Mouse (Mus musculus): ENCODE measurements around the gene Lgr6.

DNA sequence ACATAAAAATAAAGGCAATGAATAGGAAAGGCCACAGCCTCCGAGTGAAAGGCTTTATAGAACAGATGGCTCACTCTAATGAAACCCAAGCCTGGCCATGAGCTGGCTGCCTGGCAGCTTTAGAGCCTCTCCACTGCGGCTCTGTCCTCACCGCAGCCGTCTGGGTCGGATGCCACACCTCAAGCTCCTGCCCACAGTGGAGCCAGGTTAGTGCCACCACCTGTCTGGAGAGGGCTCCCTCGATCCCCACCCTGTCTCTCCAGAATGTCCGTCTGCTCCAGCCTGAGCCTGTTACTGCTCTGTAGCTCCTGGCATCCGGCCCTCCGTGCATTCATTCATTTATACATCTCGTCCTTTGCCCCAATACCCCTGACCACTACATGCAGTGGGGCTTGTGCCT lies 15.4 kb downstream of the Lgr6 start:
- no peak for TF ChIP-seq POLR2A (IDR thresholded peaks at IDR 0.05; ENCODE audit: borderline replicate concordance, extremely low read depth, insufficient read depth, insufficient read length, poor library complexity, severe bottlenecking)
- TF ChIP-seq CTCF (IDR thresholded peaks at IDR 0.05; ENCODE audit: borderline replicate concordance, extremely low read depth, insufficient read depth, insufficient read length): no peak

All from brain, embryonic 14.5 days (tissue).